Mouse (Mus musculus) lung, postnatal 14 days (tissue): ENCODE measurements around the gene Ambra1.
A peak's percentile ranks its signal among the peaks of the same experiment; 100 is the strongest.

Experiments used
- DNase-seq: peaks from one replicate; pipeline ENCODE4 v3.0.0; 2021

Gene Ambra1

DNA sequence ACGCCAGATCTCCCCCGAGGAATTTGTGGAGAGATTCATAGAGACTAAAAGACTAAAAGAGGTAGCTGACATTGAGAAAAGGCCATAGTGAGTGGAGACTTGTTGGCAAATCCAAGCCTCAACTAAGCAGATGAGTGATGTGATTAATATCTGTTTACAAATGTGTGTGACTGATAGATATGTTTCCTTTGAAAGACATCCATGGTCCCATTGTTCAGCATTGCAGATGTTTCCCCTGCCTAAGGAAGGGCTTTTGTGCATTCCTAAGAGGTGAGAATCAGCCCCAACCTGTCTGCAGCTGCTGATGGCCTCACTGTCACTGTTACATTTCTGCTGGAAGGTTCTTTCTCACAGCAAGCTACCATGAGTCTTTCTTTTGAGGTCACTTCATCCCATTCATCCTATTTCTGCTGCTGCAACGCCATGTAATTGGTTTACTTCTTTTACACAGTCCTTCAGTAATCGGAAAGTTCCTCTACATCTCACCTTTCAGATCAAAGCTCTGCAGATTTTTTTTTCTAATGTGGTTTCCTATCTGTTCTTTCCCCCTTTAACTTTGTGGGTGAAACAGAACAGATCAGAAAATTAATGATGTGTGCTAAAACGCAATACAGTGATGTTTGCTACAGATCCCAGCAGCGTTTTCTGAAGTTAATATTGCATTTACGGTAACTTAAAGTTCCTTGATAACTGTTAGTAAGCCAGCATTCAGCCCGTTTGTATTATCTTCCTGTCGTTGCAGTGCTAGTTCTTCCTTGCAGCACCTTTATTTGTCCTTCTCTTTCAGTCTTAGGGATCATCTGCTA is 146.3 kb downstream of the Ambra1 start:
- no peak for DNase-seq

DNA sequence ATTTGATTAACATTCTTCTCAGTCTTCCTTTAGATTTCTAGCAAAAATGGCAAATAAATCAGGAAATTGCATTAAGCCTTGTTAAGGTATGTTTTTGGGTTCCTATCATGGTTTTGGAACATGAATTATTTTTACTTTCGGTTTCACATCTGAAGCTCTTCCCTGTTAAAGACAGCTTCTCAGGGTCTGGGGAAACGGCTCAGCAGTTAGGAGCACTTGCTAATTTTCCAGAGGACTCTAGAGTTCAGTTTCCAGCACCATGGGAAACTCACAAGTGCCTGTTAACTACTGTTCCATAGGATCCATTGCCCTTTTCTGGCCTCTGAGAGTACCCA is 146.8 kb downstream of the Ambra1 start:
- no peak for DNase-seq

DNA sequence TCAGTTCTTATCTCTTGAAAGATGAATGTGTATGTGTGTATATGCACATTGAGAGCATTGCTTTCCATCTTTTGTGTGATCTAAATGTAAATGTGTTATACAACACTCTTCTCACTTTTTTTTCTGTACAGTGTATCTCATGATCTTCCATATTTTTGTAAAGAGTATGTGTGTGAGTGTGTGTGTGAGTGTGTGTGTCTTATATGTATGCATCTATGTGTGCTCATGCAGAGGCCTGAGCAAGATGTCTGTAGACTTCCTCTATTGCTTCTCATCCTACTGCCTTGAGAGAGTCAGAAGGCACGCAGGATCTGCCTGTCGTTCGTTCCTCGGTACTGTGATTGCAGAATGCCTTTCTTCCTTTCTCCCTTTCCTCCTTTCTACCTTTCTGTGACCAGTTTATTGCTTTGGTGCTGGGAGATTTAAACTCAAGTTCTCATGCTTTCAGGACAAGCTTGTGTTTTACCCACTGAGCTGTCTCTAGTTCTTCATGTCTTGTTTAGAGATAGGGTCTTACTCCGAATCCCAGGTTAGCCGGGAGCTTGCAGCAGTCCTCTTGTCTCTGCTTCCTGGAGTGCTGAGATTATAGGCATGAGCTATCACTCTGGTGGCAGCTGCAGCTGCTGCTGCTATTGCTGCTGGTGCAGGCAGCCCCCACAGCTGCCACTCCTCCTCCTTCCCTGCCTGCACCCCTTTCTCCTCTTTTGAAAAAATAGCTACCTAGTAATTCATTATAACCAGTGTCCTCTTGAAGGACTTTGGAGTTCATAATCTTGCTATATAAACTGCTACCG is 148.7 kb downstream of the Ambra1 start:
- DNase-seq = no peak

DNA sequence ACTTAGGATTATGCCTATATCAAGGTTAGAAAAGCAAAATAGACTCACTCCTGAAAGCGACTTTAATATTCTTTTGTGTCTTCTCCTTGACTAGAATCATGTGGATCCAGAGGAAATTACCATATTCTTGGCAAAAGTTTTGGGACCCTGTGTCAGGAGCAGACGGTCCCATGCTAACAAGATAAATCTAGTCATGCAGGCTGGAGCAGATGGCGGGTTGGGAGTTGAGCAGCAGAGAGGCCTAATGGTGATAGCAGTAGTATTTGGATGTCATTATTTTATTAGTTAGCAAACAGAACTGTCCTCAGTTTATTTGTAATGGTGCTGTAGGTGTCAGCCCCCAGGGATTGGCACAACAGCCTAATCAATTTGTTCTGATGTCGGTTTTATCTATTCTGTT is 154.0 kb downstream of the Ambra1 start:
- no peak for DNase-seq

DNA sequence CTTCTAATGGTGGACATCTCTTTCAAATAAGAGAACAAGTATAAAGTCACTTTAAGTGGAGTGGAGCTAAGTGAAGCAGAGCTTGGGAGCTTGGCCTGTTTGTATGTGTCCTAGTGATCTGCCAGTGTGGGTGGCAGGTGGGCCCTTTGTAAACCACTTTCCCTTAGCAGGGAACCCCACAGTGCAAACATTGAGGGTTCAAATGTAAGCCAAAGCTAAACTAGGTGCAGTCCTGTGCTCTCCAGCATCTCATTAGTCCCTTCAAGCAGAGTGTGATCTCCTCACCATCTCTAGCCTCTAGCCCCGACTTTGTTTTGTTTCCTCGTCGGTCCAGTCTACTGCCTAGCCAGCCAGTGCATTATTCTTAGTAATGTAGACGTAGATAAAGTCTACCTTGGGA is 154.7 kb downstream of the Ambra1 start:
- DNase-seq = no peak

DNA sequence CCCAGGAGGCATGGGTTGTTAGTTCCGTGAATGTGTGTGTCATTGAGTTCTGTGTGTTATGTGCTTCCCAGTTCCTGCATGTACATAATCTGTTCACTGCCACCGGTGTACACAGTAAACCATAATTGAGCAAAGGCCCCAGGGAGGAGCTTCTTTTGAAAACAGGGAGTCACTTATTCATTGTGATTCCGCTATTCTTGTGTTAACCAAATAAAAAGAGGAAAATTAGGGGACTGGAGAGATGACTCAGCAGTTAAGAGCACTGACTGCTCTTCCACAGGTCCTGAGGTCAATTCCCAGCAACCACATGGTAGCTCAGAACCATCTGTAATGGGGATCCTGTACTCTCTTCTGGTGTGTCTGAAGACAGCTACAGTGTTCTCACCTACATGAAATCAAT is 164.8 kb downstream of the Ambra1 start:
- DNase-seq = no peak

DNA sequence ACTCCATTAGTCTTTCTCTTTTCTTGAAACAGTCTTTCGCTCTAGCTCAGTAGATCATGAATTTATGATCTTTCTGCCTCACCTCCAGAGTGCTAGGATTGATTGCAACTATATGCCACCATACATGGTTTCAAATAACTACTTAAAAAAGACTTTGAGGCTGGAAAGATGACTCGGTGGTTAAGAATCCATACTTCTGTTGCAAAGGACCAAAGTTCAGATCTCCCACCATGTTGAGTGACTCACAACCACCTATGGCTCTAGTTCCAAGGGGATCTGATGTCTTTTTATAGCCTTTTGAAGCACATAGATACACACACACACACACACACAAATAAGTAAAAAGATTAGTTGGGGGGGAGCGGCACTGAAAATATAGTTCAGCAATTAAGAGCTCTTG is 165.5 kb downstream of the Ambra1 start:
- no peak for DNase-seq

DNA sequence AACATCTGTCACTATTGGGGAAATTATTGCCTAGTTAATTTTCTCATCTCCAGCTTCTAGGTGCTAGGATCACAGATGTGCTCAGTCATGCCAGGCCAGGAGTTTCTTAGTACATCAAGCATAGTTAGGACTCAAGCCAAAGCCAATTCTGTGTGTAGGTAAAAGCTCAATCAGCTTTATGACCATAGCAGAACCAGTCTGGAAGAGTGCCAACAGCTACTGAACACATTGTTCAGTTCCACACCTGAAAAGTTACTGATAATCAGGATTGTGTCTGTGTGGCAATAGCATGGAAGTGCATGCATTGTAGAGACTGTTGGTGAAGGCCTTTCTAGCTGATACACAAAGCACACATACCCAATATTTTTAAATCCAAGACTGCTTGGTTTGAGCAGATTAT is 168.0 kb downstream of the Ambra1 start:
- DNase-seq = no peak

DNA sequence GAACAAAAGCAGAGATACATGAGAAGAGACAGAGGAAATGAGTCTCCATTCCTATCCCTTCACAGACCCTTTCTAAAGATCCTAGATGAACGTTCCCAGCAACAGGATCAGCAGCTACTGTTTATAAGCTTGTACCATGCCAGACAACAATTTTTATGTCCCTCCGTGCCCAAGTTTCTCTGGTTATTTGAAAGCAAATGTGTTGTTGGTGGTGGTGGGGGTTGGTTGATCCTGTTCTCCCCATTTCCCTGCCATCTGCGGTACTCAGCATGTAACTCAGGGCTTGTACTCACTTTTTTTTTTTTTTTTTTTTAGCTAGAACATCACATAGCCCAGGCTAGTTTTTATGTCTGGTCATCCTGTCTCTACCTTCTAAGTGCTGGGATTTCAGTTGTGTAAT is 169.2 kb downstream of the Ambra1 start:
- DNase-seq = no peak

DNA sequence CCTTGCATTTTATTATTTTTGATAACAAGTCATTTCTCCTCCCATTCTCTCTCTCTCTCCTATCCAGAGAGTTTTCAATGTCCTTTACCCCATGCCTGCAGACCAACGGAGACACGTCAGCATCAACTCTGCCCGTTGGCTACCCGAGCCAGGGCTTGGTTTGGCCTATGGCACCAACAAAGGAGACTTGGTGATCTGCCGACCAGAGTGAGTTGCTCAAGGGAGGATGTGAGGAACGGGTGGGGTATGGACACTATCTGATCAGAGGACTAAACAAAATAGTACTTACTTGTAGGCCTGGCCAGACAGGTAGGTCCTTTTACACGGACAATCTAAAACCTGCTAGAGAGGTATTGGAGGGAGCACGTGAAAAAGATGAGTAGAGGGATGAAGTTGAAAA is 170.5 kb downstream of the Ambra1 start:
- DNase-seq = no peak

DNA sequence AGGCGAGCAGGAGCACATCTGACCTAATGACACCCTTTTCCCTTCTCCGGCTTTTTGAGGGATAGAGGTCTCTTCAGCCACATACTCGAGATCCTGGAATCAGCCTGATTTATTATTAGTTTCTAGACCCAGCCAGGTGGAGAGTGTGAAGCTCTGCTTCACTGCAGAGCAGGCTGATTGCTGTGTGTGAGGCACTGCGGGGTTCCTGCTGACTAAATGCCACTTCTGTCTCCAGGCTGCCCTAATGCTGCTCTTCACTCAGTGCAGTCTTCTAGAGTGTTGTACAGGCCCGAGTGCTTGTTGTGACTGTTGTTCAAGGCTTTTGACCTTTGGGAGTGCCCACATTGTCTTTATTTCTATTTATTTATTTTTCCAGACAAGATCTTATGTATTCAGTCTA is 172.4 kb downstream of the Ambra1 start:
- DNase-seq = no peak

DNA sequence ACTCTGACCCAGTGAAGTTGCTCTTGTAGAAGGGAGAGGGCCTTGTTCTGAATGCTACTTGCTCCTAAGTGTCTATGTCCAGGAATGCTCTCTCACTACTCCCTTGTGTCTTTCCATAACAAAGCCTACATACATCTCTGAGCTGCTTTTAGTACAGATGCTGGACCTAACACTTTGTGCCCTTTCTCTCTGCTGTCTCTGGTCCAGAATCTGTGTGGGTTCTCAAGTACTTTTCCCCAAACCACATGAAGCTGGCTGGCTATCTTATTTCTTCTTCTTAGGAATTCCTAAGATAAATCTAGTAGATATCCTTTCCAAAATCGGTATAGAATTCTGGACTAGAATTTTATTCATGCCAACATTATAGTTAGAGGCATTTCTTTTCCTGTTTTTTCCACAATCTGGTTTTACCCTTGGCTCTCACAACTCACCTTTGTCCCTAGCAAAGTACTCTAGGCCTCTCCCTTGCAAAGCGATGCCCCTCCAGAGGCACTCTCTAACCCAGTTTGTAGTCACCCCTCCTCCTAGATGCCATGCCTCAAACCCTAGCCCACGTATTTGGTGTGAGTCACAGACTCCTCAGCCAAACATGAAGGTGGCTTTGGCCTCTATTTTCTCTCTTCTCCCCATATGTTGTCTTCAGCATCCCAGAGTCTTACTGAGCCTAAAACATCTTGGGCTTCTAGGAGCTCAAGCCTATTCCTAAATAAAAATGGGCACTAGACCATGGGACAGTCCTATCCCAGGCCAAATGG is 173.4 kb downstream of the Ambra1 start:
- DNase-seq = no peak

DNA sequence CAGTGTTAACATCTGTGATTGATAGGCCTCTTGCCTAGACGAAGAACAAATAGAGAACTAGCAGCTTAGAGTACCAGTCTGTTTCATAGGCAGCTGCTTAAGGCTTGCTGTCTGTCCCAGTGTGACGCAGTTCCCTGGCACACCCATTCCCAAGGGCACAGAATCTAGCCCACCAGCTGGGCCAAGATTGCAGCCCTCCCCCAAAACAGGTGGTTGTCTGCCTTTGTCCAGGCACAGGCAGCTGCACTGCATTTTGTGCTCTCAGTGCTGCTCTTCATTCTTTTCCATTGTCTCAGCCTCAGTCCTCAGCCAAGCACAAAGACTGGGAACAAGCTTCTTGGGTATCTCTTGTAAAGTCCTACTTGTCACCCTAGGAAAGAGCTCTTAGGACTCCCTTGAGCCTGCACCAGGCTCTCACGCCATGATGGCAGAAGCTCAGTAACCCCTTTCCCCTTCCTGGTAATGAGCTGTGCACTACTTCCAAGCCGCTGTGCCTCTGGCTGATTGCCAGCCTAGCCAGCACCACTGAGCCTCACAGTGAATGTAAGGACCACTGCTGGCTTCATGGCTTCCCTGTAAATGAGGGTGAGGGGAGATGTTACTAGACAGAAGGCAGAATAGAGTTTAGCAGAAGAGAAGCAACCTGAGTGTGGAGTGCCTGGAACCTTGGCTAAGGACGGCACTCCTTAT is 174.8 kb downstream of the Ambra1 start:
- DNase-seq = no peak

DNA sequence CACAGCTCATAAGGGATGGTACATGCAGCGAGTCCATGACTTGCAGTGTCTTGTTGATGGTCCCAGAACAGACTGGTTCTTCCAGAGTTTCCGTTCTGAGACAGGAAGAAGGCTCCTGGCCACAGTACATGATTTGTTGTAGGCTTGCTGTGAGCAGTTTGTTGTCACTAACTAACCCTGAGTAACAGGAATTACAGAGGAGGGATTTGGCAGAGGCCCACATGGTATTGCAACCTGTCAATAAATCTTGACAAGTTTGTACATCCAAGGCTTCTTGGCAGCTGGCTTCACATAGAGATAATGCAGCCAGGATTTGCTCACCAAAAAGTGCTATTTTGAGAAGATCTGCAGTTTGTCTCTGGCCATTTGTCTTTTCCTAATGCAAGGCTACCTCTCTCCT is 176.2 kb downstream of the Ambra1 start:
- no peak for DNase-seq

DNA sequence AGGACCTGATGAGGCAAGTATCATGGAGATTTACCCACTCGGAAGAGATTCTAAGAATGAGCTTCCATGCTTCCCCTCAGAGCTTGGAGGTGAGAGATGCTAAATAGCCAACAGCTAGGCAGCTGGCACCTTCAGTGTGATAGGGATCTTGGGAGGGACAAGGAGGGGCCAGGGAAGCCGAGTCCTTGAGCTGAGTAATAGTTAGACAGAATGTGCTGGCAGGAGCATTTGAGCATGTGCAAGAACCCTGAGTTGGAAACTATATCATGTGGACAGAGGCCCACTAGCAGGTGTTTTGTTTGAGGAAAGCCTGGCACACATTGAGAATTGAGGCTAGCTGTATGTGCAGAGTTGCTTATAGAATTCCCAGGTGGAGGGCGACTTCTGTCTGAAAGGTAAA is 182.7 kb downstream of the Ambra1 start:
- no peak for DNase-seq

DNA sequence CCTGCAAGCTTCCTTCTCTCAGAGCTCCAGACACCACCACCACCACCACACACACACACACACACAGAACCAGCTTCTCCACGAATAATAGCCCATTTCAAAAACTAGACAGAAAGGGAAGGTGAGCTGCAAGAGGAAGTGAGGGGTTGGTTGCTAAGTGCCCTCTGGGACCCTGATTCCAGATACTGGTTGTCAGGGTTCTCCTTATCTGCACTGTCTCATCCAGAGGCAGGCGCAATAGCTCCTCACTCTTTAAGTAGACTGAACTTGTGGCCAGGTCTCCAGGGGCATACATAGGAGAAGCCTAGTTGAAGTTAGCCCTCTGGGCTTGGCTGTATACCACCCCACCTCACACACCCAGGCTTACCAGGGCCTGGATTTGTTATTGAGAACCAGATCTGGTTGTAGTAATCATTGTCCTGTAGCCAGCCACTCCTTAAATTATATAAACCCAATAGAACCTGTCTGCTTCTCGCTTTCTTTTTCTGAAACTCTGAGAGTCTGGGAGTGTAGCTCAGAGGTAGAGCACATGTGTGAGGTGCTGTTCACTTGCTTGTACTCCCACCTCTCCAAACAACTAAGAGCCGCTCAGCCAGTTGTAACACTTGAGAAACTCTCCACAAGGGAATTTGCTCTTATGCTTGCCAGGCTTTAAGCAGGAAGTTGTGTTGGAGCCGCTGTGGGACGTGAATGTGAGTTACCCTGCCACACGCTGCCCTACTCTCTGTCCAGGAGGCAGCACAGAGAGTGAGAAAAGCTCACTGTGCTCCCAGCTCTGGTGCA is 183.6 kb downstream of the Ambra1 start:
- DNase-seq = no peak

DNA sequence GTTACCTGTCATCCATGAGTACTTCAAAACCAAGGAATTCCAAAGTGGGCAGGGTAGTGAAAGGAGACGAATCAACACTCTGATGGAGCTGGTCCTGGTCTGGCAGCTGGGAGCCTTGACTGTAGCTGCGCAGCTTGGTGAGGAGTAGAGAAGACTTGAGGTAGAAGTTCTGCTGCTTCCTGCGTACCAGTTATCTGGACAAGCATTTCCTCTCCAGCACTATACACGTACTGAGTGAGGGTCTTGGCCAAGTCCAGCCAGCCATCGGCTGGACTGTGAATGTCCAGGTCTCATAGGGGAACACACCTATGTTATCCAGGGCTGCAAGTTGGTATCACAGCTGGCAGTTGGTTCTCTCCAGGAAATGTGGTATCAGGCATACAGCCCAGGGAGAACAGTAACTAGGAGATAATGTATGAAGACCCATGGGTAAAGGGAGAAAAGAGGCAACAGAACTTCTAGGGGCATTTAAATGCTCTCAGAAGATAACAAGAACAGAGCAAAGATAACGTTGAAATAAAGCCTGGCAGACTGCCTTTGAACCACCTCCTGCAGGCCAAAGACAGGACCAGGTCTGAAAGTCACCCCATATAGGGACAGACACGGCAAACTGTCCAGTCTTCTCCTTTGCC is 186.5 kb downstream of the Ambra1 start:
- DNase-seq = no peak

DNA sequence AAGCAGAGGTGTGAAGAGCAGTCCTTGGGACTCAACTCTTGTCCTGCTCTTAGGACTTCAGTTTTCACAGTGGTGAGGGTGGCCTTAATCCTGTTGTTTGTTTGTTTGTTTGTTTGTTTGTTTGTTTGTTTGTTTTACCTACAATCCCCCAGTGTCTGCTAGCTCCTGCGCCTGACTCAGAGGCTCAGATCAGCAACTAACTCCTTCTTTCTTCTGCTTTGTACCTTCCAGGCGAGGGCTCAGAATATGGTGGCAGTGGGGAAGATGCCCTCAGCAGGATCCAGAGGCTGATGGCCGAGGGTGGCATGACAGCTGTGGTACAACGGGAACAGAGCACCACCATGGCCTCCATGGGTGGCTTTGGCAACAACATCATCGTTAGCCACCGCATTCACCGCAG is 187.2 kb downstream of the Ambra1 start:
- DNase-seq = no peak

DNA sequence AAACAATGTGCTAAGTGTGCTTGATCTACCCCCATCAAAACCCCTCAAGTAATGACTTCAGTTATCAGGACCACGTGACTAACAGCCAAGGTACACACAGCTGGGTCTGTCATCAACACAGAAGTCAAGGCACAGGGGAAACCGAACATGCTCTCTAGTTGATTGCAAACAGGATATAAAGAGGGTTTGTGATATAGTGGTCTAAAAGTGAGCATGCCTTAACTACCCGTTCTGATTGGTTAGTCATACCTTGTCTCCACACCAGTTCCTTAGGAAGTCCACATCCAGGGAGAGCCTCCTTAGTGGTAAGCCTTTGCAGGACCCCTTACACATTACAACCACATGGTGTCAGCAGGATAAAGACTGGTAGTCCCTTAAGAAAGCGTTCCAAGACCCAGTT is 190.2 kb downstream of the Ambra1 start:
- DNase-seq = no peak

DNA sequence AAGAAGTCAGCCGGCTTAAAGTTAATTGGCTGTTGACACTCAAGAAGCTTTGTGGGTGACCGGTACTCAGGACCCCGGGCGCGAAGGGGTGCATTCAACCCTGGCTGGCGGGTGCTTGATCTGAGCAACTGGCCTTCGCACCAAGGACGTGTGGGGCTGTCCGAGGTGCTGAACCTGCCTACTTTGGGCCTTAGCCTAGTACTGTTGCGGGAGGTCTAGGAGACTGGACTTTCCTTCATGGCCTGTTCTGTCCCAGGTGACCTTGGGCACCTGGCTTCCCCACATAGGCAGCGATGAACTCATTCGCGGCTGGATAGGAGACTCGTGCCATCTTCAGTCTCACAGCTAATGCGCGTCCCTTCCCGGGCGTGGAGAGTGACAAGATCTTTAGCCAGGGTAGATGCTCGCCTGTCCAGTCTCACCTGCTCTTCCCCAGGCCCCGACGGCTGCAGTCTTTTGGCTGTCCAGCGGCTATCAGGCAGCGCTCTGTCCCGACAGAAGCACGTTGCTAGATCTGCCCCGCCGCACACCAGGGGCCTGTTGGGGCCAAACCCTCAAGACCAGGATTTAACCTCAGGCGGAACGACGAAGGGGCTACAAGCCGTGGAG is 191.4 kb downstream of the Ambra1 start:
- peak; percentile 86 for DNase-seq

DNA sequence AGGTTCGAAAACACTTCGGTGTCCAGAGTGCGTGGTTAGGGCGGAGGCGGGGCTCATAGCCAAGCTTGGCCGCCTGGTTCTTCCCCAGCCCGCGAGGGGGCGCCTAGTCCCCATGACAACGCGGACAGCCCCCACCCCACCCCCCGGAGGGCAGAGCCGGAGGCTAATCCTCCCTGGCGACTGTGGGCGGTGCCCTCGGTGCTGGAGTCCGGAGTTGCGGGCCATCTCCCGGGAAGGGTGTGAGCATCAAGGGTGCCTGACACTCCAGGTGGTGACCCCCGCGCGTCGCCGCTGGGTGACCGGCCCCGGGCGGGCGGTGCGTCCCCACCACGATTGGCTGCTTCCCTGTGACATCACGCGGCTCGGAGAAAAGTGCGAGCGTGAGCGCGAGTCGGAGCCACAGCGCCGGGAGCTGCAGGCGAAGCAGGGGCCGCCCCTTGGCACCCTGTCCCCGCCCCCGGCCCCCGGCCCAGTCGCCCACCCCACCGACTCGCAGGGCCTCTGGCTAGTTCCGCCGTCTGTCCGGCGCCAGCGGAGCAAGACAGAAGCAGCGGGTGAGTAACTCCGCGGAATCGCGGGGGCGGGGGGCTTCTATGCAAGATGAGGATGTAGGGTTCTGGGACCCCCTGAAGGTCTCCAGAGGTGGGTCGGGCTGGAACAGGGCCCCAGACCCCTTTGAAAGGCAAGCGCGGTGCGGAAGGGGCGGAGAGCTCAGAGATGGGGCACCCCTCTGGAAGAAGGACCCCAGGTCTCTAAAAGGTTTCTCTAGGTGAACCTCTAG is 192.0 kb downstream of the Ambra1 start:
- DNase-seq = peak; percentile 58
